Mouse (Mus musculus) embryonic fibroblast, embryonic 13.5 days (primary cell): ENCODE data around the gene Fam89a. TPM values are rescaled to one million over a fixed set of nuclear protein-coding genes. Genes with fewer than 3 reads are reported as not detected.

Experiments used
- H3K27ac ChIP-seq: 2 replicates; pipeline ENCODE4 v1.5.1; 2012; ENCODE audit warnings: low read length, control low read depth, inconsistent platforms; ENCODE audit not compliant: insufficient read depth
- H3K4me1 ChIP-seq: 2 replicates; pipeline ENCODE4 v1.6.1; 2011; ENCODE audit warnings: low read length; ENCODE audit not compliant: control insufficient read depth, insufficient read depth
- H3K4me3 ChIP-seq: 2 replicates; pipeline ENCODE4 v1.5.1; 2011; ENCODE audit warnings: mild to moderate bottlenecking, control low read depth, low read length; ENCODE audit not compliant: insufficient read depth
- CTCF ChIP-seq: IDR thresholded peaks from 2 replicates; pipeline ENCODE4 v1.5.1; 2011; ENCODE audit warnings: mild to moderate bottlenecking, control low read depth, low read length, moderate library complexity, borderline replicate concordance; ENCODE audit not compliant: insufficient read depth
- POLR2A ChIP-seq: IDR thresholded peaks from 2 replicates; pipeline ENCODE4 v1.6.1; 2011; ENCODE audit warnings: low read depth, mild to moderate bottlenecking, control low read depth, low read length, moderate library complexity
- polyA plus RNA-seq: library from polyadenylated mRNA; stranded (reverse); fragments of >200 nt; gene quantifications from 2 replicates; pipeline ENCODE4 v1.2.4, GENCODE M21; 2011; ENCODE audit warnings: low read depth; ENCODE audit not compliant: missing spikeins, insufficient read length

Fam89a gene
- polyA plus RNA-seq, 1 experiment: not detected

DNA sequence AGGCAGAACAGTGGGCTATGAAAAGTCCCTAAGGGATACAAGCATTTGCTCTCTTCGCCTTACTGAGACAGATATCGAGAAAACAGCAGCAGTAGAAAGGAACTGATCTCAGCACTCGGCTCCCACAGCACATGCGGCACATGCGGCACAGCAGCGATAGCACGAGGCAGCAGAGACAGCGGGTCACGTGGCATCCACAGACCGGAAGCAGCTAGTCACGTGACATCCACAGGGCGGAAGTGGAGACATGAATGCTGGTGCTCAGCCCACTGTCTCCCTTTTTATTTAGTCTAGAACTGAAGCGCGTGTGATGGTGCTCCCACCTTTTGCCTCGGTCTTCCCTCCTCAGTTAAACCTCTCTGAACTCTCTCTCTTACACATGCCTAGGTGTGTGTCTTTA lies 31.6 kb upstream of the Fam89a start:
- Histone ChIP-seq H3K4me1 (no peaks in the 10 kb centered on the region), H3K27ac (no peak overlapping the region), H3K4me3 (no peak overlapping the region)
- TF ChIP-seq POLR2A (no peak), CTCF (no peak)

DNA sequence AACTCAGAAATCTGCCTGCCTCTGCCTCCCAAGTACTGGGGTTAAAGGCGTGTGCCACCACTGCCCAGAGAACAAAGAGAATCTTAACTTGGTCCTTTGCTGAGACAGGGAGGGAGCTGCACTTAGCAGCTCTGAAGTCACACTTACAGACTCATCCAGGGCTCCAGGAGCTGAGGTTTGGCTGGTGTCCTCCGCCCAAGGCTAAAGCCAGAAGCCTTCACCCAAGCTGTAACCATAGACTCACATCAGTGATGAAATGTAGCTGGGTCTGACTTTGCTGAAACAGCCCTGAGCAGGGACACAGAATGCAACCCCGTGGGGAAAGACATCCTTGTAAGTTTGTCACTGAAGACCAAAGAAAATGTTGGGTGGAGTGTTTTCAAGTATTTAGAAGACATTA lies 30.8 kb upstream of the Fam89a start:
- Histone ChIP-seq H3K4me3 (no peak overlapping the region), H3K4me1 (no peaks in the 10 kb centered on the region), H3K27ac (no peak overlapping the region)
- TF ChIP-seq POLR2A (no peak), CTCF (no peak)

- TF ChIP-seq CTCF (no peak), POLR2A (no peak)
- H3K4me1 ChIP-seq: no peaks in the 10 kb centered on the region
- H3K27ac ChIP-seq: no peak overlapping the region
- H3K4me3 ChIP-seq: no peak overlapping the region
These were observed 28.6 kb upstream of the Fam89a start for GRCm38 (mm10) chr8:124780236-124780635.

GRCm38 (mm10) chr8:124775695-124776094 lies 24.1 kb upstream of the Fam89a start:
- no peak overlapping the region for H3K4me3 ChIP-seq
- no peaks in the 10 kb centered on the region for H3K4me1 ChIP-seq
- TF ChIP-seq POLR2A: no peak
- TF ChIP-seq CTCF: no peak
- H3K27ac ChIP-seq: no peak overlapping the region

GRCm38 (mm10) chr8:124772389-124772788 lies 20.8 kb upstream of the Fam89a start:
- H3K4me1 ChIP-seq: no peaks in the 10 kb centered on the region
- no peak for TF ChIP-seq POLR2A
- TF ChIP-seq CTCF: no peak

DNA sequence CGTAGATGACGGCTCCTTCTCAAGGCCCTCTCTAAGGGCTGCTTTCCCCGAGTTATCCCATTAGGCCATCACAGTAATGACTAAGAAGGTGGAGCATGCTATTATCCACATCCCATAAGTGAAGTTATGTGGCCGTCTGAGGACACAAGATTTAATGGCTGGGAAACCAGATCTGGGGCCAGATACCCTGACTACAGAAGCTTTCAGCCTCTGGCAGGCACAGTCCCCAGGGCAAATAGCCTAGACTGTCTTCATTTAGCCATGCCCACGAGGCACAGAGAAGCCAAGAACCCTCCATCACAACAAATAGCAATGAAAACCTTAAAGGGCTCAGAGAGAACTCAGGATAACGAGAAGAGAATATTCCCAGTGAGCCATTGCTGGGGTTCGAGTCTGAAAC lies 11.4 kb upstream of the Fam89a start:
- no peaks in the 10 kb centered on the region for H3K4me1 ChIP-seq
- TF ChIP-seq POLR2A: no peak
- TF ChIP-seq CTCF: no peak
- no peak overlapping the region for H3K4me3 ChIP-seq
- H3K27ac ChIP-seq: no peak overlapping the region

More at GRCm38 (mm10) chr8:124772389-124772788, 20.8 kb upstream of the Fam89a start:
- Histone ChIP-seq H3K4me3 (no peak overlapping the region), H3K27ac (no peak overlapping the region)

GRCm38 (mm10) chr8:124758544-124758943 lies 6.9 kb upstream of the Fam89a start:
- TF ChIP-seq POLR2A (no peak), CTCF (peak; percentile 52; the same call in 1 of the 2 replicates)
- H3K4me1 ChIP-seq: no peaks in the 10 kb centered on the region
- no peak overlapping the region for H3K4me3 ChIP-seq

DNA sequence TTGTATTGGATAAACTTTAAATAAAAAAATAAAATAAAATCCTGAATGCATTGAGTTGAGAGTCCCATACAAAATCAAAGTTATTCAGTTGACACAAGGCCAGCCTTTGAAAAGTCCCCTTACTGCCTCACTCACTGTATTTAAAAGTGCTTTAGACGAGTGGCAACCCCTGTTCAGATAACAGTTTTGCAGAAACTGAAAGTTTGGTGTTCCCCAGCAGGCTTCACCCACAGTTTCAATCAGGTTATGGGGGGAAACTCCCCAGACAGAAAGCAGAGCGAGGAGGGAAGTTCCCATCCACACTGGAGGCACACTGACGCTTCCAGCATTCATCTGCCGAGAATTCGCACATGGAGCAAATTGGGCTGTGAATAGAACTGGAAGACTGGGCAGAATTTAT lies 5.0 kb upstream of the Fam89a start:
- Histone ChIP-seq H3K27ac (no peak overlapping the region), H3K4me1 (no peaks in the 10 kb centered on the region), H3K4me3 (no peak overlapping the region)
- TF ChIP-seq CTCF (no peak), POLR2A (no peak)

More at GRCm38 (mm10) chr8:124758544-124758943, 6.9 kb upstream of the Fam89a start:
- no peak overlapping the region for H3K27ac ChIP-seq

GRCm38 (mm10) chr8:124756153-124756552 lies 4.5 kb upstream of the Fam89a start:
- no peak overlapping the region for H3K4me3 ChIP-seq
- H3K4me1 ChIP-seq: no peaks in the 10 kb centered on the region
- TF ChIP-seq CTCF (no peak), POLR2A (no peak)
- no peak overlapping the region for H3K27ac ChIP-seq

DNA sequence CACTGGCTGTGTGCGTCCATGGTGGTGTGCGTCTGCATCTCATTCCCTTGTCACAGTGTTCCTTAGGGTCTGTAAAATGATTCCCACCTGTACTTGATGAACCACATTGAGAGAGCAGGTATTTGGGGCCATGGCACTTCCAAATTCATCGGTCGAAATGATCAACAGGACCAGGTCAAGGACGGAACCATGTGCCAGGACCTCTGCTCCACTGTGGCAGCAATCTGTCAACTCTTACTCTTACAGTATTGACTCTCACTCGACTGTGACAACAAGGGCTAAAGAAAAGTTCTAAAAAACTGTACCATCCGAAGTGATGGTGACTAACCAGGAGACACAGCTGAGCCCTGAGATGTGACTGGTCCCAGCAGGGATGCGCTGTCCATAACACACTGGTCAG lies 3.8 kb upstream of the Fam89a start:
- Histone ChIP-seq H3K4me1 (no peaks in the 10 kb centered on the region), H3K27ac (no peak overlapping the region), H3K4me3 (no peak overlapping the region)
- TF ChIP-seq POLR2A (no peak), CTCF (no peak)

GRCm38 (mm10) chr8:124754792-124755190 lies 3.2 kb upstream of the Fam89a start:
- Histone ChIP-seq H3K4me1 (no peaks in the 10 kb centered on the region), H3K4me3 (no peak overlapping the region), H3K27ac (no peak overlapping the region)
- TF ChIP-seq POLR2A (no peak), CTCF (no peak)
